Mouse (Mus musculus) cortical plate, adult 2 months (tissue): ENCODE results near the gene Top1. TPM values are rescaled to one million over a fixed set of nuclear protein-coding genes. Genes with fewer than 3 reads are reported as not detected.
A peak's percentile ranks its signal among the peaks of the same experiment; 100 is the strongest.

ENCODE experiments used
- H3K27ac ChIP-seq: fragments of 200-500 bp; 2 replicates; pipeline ENCODE4 v1.5.1; 2012; ENCODE audit warnings: low read length, control low read depth, inconsistent platforms; ENCODE audit not compliant: insufficient read depth
- H3K4me1 ChIP-seq: fragments of 200-500 bp; 2 replicates; pipeline ENCODE4 v1.6.1; 2011; ENCODE audit warnings: low read length; ENCODE audit not compliant: control insufficient read depth, insufficient read depth
- H3K4me3 ChIP-seq: fragments of 200-500 bp; 2 replicates; pipeline ENCODE4 v1.5.1; 2011; ENCODE audit warnings: mild to moderate bottlenecking, low read length, control low read depth; ENCODE audit not compliant: insufficient read depth
- CTCF ChIP-seq: fragments of 200-500 bp; IDR thresholded peaks from 2 replicates; pipeline ENCODE4 v1.5.1; 2011; ENCODE audit warnings: mild to moderate bottlenecking, control low read depth, low read length; ENCODE audit not compliant: insufficient read depth; ENCODE audit errors: extremely low read depth
- POLR2A ChIP-seq: fragments of 200-500 bp; IDR thresholded peaks from 2 replicates; pipeline ENCODE4 v1.6.1; 2011; ENCODE audit warnings: mild to moderate bottlenecking, low read length, control low read depth; ENCODE audit not compliant: insufficient read depth; ENCODE audit errors: extremely low read depth
- polyA plus RNA-seq: library from polyadenylated mRNA; depleted of rRNA; stranded (reverse); fragments of >200 nt; gene quantifications from 2 replicates; pipeline ENCODE4 v1.2.3, GENCODE M21; 2012

Top1 gene
- polyA plus RNA-seq, 1 experiment, result 27.8 TPM

GRCm38 (mm10) chr2:160629528-160629830 lies 16.2 kb upstream of the Top1 start:
- Histone ChIP-seq H3K4me1 (no peaks in the 10 kb centered on the region), H3K4me3 (no peak overlapping the region), H3K27ac (no peak overlapping the region)
- no peak for TF ChIP-seq POLR2A
- no peak for TF ChIP-seq CTCF

- no peak overlapping the region for H3K4me3 ChIP-seq
- no peak for TF ChIP-seq CTCF
- TF ChIP-seq POLR2A, result no peak
Measured at GRCm38 (mm10) chr2:160630872-160631597, 14.7 kb upstream of the Top1 start.

GRCm38 (mm10) chr2:160639911-160640717 lies 5.6 kb upstream of the Top1 start:
- TF ChIP-seq POLR2A, result no peak
- no peak for TF ChIP-seq CTCF
- Histone ChIP-seq H3K4me3 (no peak overlapping the region), H3K27ac (no peak overlapping the region), H3K4me1 (no peaks in the 10 kb centered on the region)

More at GRCm38 (mm10) chr2:160630872-160631597, 14.7 kb upstream of the Top1 start:
- Histone ChIP-seq H3K4me1 (no peaks in the 10 kb centered on the region), H3K27ac (no peak overlapping the region)

- H3K4me1 ChIP-seq, result no peaks in the 10 kb centered on the region
Measured at GRCm38 (mm10) chr2:160641176-160641575, 4.5 kb upstream of the Top1 start.

GRCm38 (mm10) chr2:160646144-160646844 lies 606 bp downstream of the Top1 start:
- H3K27ac ChIP-seq, result peak overlapping the region; percentile 100
- TF ChIP-seq POLR2A (no peak), CTCF (no peak)
- H3K4me1 ChIP-seq, result peaks cover 1% of the 10 kb centered on the region; the same call in 1 of the 2 replicates
- H3K4me3 ChIP-seq, result peak overlapping the region; percentile 54

More at GRCm38 (mm10) chr2:160641176-160641575, 4.5 kb upstream of the Top1 start:
- TF ChIP-seq POLR2A, result no peak
- TF ChIP-seq CTCF, result no peak
- Histone ChIP-seq H3K27ac (no peak overlapping the region), H3K4me3 (no peak overlapping the region)

- Histone ChIP-seq H3K27ac (peak overlapping the region; percentile 100), H3K4me3 (peak overlapping the region; percentile 54), H3K4me1 (peaks cover 1% of the 10 kb centered on the region; the same call in 1 of the 2 replicates)
- no peak for TF ChIP-seq CTCF
- TF ChIP-seq POLR2A, result no peak
Measured at GRCm38 (mm10) chr2:160646845-160647178, 1.1 kb downstream of the Top1 start.

- H3K27ac ChIP-seq, result no peak overlapping the region
- TF ChIP-seq CTCF (no peak), POLR2A (no peak)
- peak overlapping the region; percentile 54; the same call in 1 of the 2 replicates for H3K4me3 ChIP-seq
- H3K4me1 ChIP-seq, result peaks cover 4% of the 10 kb centered on the region
Measured at GRCm38 (mm10) chr2:160648097-160648496, 2.4 kb downstream of the Top1 start.

GRCm38 (mm10) chr2:160649072-160649471 lies 3.4 kb downstream of the Top1 start:
- TF ChIP-seq POLR2A, result no peak
- no peak for TF ChIP-seq CTCF
- Histone ChIP-seq H3K4me1 (peaks cover 5% of the 10 kb centered on the region), H3K27ac (no peak overlapping the region), H3K4me3 (no peak overlapping the region; the same call in 1 of the 2 replicates)

GRCm38 (mm10) chr2:160651165-160651564 lies 5.5 kb downstream of the Top1 start:
- TF ChIP-seq CTCF (no peak), POLR2A (no peak)
- Histone ChIP-seq H3K4me3 (no peak overlapping the region), H3K4me1 (peaks cover 6% of the 10 kb centered on the region), H3K27ac (no peak overlapping the region)
